Mouse (Mus musculus) heart, embryonic 11.5 days (tissue): ENCODE results near the gene Endov. TPM values are rescaled to one million over a fixed set of nuclear protein-coding genes. Genes with fewer than 3 reads are reported as not detected.

Source experiments
- ATAC-seq: fragments of 200-750 bp; cut with Nextera tagmentation; replicated peaks from 2 replicates; pipeline ENCODE4 v1.8.0; 2017; ENCODE audit warnings: moderate library complexity; ENCODE audit not compliant: insufficient number of reproducible peaks, low FRiP score, low TSS enrichment
- H3K27ac ChIP-seq: fragments of 300-500 bp; sonication (generic); 2 replicates; pipeline ENCODE4 v1.5.1; 2014; ENCODE audit warnings: mild to moderate bottlenecking, low read depth, low read length
- H3K27me3 ChIP-seq: fragments of 300-500 bp; sonication (generic); 2 replicates; pipeline ENCODE4 v1.6.1; 2014; ENCODE audit warnings: mild to moderate bottlenecking, low read length, mixed read lengths; ENCODE audit not compliant: control insufficient read depth, insufficient read depth
- H3K36me3 ChIP-seq: fragments of 300-500 bp; sonication (generic); 2 replicates; pipeline ENCODE4 v1.6.1; 2014; ENCODE audit warnings: mild to moderate bottlenecking, low read length, moderate library complexity, mixed read lengths; ENCODE audit not compliant: control insufficient read depth, insufficient read depth
- H3K4me1 ChIP-seq: fragments of 300-500 bp; sonication (generic); 2 replicates; pipeline ENCODE4 v1.6.1; 2014; ENCODE audit warnings: low read length; ENCODE audit not compliant: control insufficient read depth, insufficient read depth
- H3K4me2 ChIP-seq: fragments of 300-500 bp; sonication (generic); 2 replicates; pipeline ENCODE4 v1.6.1; 2014; ENCODE audit warnings: mild to moderate bottlenecking, moderate library complexity
- H3K4me3 ChIP-seq: fragments of 300-500 bp; sonication (generic); 2 replicates; pipeline ENCODE4 v1.5.1; 2014; ENCODE audit warnings: low read depth, low read length
- H3K9ac ChIP-seq: fragments of 300-500 bp; sonication (generic); 2 replicates; pipeline ENCODE4 v1.6.1; 2014; ENCODE audit warnings: mild to moderate bottlenecking, low read depth, low read length, moderate library complexity
- H3K9me3 ChIP-seq: fragments of 300-500 bp; sonication (generic); replicated peaks from 2 replicates; pipeline ENCODE4 v1.6.1; 2016; ENCODE audit warnings: low read length; ENCODE audit not compliant: control insufficient read depth
- WGBS: fragments of 180-500 bp; shearing (Covaris S2); extraction: QIAGEN DNeasy Blood & Tissue Kit; methylation state at CpG from one replicate; pipeline ENCODE4 v1.1.7; 2014; ENCODE audit not compliant: insufficient replicate concordance; 5-methylcytosine and 5-hydroxymethylcytosine counted together
- polyA plus RNA-seq: library from polyadenylated mRNA; unstranded; fragments of >200 nt; fragmentation: Nextera tagmentation; extraction: Ambion mirVana; gene quantifications from 2 replicates; pipeline ENCODE4 v1.2.1, GENCODE M21; 2014

The Endov gene
- polyA plus RNA-seq, 1 experiment from 2014 or later: 8.9 TPM

DNA sequence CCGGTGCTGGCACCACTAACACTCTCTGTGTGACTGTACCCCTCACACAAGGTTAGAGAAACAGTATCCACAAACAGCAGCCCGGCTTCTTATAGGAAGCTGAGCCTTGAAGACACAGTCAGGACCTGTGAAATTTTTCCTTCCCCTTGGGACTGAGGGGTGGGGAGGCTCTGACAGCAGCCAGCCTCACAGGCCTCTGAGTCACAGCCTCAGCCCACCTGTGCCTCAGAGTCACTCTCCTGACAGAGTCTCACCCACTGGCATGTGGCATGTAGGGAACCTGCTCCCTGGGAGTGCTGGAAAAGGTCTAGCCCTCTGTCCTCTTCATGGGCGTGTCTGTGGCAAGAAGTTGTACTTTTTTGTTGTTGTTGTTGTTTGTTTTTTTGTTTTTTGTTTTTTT is 60.3 kb downstream of the Endov start:
- ATAC-seq: no peak
- 54% methylated on average over 3 of the region's 3 CpGs for WGBS

DNA sequence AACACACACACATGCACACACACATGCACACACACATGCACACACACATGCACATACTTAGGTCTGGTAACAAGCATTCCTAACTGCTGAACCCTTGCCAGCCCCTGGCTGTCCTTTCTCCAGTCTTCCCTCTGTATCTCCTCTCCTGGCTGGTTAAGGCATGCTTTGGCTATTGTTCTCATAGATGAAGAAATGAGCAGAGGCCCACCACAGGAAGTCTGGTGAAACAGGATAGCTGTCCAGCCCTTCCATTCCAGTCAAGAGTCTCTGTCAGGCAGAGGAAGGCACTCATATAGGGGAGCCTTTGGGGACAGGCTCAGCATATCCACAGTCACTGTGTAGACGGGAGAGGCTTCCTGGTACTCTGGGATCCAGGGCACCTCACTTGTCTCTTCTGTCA is 61.2 kb downstream of the Endov start:
- Histone ChIP-seq H3K4me2 (no peak overlapping the region), H3K27ac (no peak overlapping the region), H3K27me3 (peaks cover 74% of the 10 kb centered on the region), H3K9me3 (no peaks in the 10 kb centered on the region), H3K4me3 (no peak overlapping the region), H3K9ac (no peak overlapping the region), H3K36me3 (no peaks in the 10 kb centered on the region), H3K4me1 (peaks cover 21% of the 10 kb centered on the region)
- WGBS: 38% methylated on average over 1 of the region's 1 CpGs
- no peak for ATAC-seq

More for the DNA sequence above, 60.3 kb downstream of the Endov start:
- Histone ChIP-seq H3K36me3 (no peaks in the 10 kb centered on the region), H3K4me2 (no peak overlapping the region), H3K9ac (no peak overlapping the region), H3K4me1 (peaks cover 29% of the 10 kb centered on the region), H3K27me3 (peaks cover 82% of the 10 kb centered on the region), H3K4me3 (no peak overlapping the region), H3K9me3 (no peaks in the 10 kb centered on the region), H3K27ac (no peak overlapping the region)

DNA sequence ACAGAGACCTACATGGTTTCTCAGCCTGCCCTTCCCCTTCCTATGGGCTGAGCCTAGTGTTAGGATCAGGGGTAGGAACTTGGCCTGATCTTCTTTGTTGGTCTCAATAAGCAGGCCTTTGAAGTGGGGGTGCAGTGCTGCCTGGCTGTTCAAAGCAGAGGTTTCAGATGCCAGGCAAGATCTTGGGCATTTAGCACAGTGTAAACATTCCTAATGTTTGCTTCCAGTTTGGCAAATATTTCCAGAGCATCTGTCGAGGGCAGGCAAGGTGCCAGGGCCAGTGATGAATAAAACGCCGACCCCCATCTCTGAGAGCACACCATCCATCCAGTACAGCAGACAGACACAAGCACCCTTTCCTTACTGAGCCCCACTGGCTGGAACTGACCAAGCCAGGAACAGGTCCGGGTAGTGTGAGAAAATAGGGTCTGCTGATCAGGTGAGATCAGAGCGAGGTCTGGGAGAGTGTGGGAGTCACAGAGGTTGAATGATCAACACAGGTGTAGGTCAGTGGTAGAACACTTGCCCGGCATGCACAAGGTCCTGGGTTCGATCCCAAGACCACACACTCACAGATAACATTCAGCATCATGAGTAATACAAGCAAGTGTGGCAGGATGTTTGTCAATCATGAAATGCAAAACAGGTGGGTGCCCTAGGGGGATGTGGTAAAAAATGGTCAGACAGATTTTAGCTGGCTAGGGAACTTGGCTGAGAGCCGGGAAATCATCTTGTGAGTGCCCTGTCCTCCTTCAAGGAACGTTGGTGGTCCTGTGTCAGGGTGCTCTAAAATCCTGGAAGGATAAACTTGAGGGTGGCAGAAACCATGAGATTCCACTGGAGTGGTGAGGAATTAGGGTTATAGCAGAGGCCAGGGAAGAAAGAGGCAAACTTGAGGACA is 62.0 kb downstream of the Endov start:
- no peak overlapping the region for H3K27ac ChIP-seq
- 60% methylated on average over 9 of the region's 9 CpGs for WGBS
- ATAC-seq: no peak
- H3K4me1 ChIP-seq: peaks cover 19% of the 10 kb centered on the region
- H3K9me3 ChIP-seq: no peaks in the 10 kb centered on the region
- H3K9ac ChIP-seq: no peak overlapping the region
- no peak overlapping the region for H3K4me3 ChIP-seq
- no peaks in the 10 kb centered on the region for H3K36me3 ChIP-seq
- H3K4me2 ChIP-seq: no peak overlapping the region
- H3K27me3 ChIP-seq: peaks cover 66% of the 10 kb centered on the region

DNA sequence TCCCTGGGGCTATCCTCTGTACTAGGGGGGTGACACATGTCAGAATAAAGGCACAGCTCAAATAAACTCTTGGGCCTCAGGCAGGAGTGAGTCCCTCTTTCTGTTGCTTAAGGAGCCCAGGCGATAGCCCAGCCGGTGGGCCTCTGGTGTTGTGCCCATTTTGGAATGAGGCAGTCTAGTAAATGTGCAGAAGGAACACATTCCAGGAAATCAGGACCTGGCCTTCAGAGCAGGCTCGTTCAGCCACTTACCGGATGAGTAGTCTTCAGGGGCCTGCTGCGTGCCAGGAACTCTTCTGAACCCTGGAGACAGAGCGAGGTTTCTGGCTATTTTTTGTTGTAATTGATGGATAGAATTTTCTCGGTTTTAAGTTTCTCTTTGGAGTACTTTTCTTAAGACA is 63.6 kb downstream of the Endov start:
- no peak for ATAC-seq
- Histone ChIP-seq H3K9ac (no peak overlapping the region), H3K27me3 (peaks cover 50% of the 10 kb centered on the region), H3K4me3 (no peak overlapping the region), H3K4me1 (peaks cover 21% of the 10 kb centered on the region), H3K36me3 (no peaks in the 10 kb centered on the region), H3K4me2 (no peak overlapping the region), H3K27ac (no peak overlapping the region), H3K9me3 (no peaks in the 10 kb centered on the region)
- 75% methylated on average over 7 of the region's 7 CpGs for WGBS

DNA sequence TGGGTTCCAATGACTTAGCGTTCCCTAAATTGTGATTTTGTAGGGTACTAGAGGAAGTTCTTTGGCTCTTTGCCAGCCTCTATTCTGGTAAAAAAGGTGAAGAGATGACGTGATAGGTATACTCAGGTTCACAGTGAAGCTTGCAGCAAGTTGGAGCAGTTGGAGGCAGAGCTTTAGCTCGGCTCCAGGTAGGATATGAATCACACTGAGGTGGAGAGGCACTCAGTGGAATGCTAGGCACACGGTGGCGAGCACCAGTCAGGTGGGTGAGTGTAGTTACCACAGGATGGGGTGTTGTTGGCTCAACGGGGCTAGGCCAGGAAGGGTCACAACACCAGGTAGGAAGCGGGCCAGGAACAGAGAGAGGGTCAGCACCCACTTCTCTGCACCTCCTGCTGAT is 64.0 kb downstream of the Endov start:
- no peak for ATAC-seq
- H3K4me3 ChIP-seq: no peak overlapping the region
- WGBS: 73% methylated on average over 7 of the region's 7 CpGs
- no peak overlapping the region for H3K9ac ChIP-seq
- H3K27me3 ChIP-seq: peaks cover 46% of the 10 kb centered on the region
- H3K9me3 ChIP-seq: no peaks in the 10 kb centered on the region
- H3K36me3 ChIP-seq: no peaks in the 10 kb centered on the region
- no peak overlapping the region for H3K27ac ChIP-seq
- peaks cover 21% of the 10 kb centered on the region for H3K4me1 ChIP-seq
- no peak overlapping the region for H3K4me2 ChIP-seq

DNA sequence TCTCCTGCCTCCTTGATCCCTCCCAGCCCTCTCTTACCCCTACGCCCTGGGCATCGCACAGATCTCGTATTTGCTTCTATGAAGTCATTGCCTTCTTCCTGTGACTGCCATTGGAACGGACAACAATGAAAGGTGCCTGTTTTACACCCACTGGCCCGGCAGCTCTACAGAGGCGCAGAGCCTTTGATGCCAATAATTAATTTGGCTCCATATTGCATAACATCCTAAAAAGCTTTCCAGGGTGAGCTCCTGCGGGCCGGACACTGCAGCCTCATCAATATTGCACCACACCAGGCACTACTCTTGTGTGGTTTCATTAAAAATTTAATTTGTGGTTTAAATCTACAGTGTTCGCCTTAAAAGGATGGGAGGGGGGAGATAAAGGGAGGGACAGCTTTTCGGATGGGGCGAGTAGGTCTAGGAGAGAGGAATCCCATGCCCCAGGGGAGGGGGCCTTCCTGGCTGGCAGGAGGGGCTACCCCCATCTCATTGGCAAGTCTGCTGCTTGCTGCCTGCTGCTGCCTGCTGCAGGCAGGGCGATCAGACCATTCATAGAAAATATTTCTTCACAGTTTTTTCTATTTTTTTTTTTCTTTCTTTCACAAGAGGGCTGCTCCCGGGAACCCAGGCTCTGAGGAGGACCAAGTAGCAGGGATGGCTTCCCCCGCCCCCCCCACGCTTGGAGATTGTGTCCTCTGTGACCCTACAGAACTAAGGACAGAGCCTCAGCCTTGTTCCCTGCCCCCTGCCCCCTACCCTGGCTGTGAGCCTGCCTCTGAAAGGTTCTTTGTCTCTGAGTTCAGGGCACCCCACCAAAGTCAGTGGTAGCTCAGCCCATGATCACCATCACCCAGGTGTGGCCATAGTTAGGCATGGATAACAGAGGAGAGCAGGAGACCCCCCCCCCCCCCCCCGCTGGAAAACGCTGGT is 67.1 kb downstream of the Endov start:
- Histone ChIP-seq H3K9me3 (no peaks in the 10 kb centered on the region), H3K9ac (no peak overlapping the region), H3K36me3 (no peaks in the 10 kb centered on the region), H3K4me2 (peak overlapping the region; percentile 30), H3K4me3 (no peak overlapping the region), H3K27ac (no peak overlapping the region; the same call in 1 of the 2 replicates), H3K4me1 (peaks cover 20% of the 10 kb centered on the region), H3K27me3 (peaks cover 25% of the 10 kb centered on the region)
- WGBS: 42% methylated on average over 16 of the region's 17 CpGs
- no peak for ATAC-seq

DNA sequence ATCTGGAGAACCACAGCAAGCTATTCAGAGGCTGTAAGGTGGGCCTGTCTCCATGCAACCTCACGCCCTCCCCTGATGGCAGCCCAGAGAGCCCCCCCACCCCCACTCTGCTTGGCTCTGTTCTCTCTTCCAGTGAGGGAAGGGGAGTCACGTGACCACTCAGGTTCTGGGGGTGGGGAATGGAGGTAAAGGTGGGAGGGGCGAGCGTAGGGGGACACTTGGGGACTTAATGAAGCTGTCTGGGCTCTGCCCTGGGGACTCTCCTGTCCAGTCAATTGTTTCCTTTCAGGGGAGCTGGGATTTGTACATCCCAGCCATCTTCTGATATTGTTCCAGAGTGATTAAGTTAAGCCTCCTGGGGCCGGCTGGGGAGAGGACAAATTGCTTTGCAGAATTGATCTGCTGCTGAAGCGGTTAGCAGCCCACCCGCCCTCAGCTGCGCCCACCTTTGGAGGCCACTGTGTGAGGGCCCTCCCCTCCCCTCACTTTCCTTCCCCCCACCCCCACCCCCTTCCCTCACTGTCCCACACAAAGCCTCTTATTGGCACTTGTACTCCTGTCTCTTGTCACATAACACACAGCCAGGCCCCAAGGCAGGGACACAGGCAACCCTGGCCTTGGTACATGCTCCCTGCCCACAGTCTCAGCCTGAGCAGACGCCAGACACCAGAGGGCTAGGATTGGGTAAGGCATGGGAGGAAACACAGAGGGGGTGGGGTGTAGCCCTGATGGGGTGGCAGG is 67.9 kb downstream of the Endov start:
- Histone ChIP-seq H3K36me3 (no peaks in the 10 kb centered on the region), H3K9me3 (no peaks in the 10 kb centered on the region), H3K27me3 (peaks cover 26% of the 10 kb centered on the region), H3K9ac (no peak overlapping the region), H3K27ac (peak overlapping the region; percentile 7; the same call in 1 of the 2 replicates), H3K4me1 (peaks cover 23% of the 10 kb centered on the region), H3K4me2 (peak overlapping the region; percentile 30), H3K4me3 (no peak overlapping the region)
- peak; percentile 70 for ATAC-seq
- 14% methylated on average over 8 of the region's 9 CpGs for WGBS
